Mouse (Mus musculus): ENCODE data around the gene Npb. TPM values are rescaled to one million over a fixed set of nuclear protein-coding genes. Genes with fewer than 3 reads are reported as not detected.
"Not testable (repeated sequence)": the region's sequence is repeated elsewhere in the genome, so short reads cannot be mapped to it uniquely, and the experiment has no call there.

Gene Npb
- total RNA-seq (2021) = not detected
- long read RNA-seq, experiment 1 = 0 reads
- long read RNA-seq, experiment 2 = 0 reads

- peak in 1 of 2 experiments; percentile 3 for DNase-seq
These were observed at the start of gene Npb for GRCm38 (mm10) chr11:120608241-120609034. Gene Npb (plus strand): TSS chr11:120608477.

- DNase-seq = not testable (repeated sequence)
These were observed 49.4 kb upstream of the Npb start for GRCm38 (mm10) chr11:120558843-120559242.

DNA sequence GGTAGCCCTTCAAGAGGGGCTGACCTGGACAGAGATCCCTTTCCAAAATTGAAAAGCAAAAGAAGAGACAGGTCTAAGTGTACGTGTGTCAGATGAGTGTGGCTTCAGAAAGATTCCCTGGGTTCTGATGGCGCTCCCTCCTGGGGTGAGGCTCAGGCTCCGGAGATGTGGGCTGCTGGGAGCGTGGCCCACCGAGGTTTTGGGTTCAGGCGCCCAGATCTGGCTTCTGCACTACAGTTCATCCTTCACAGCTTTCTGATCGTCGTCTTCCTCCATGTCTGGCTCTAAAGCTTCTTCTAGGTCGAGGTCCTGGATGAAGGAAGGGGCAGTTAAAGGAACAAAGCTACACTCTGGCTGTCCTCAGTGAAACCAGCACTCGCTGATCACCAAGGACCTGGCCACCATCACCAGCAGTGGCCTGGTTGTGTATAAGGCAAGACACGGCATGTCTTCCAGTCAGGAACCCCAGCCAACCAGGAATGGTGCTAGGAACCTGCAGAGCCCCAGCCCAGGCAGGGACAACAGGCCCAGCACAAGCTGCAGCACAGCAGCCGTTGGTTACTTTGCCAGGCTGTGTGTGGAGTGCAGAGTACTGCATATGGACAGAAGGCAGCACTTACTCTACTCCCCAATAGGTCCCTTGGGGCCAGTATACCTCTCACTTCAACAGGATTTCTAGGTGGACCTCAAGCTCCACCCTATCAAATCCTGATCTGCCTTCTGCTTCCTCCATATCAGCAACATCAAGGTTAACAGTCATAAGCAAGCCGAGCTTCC is 47.1 kb upstream of the Npb start:
- no peak for DNase-seq

GRCm38 (mm10) chr11:120562949-120563348 is 45.3 kb upstream of the Npb start:
- DNase-seq = no peak

- DNase-seq = no peak
These were observed 43.2 kb upstream of the Npb start for GRCm38 (mm10) chr11:120565114-120565513.

DNA sequence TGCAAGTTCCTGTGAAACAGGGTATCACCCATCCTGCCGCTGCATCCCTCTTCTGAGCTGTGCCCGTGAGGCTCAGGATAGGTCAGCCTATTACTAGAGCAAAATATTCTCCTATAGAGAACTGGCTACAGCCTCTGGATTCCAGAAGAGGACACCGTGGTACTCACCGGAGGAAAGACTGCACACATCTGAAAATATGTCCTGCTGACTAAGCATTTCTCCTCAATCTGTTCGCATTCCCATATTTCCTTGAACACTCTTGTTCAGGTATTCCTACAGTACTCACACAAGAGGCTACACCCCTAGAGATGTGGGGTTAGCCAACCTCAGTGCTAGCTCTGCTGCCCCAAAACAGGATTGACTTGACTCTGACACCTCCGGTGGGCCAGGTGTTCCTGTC is 40.0 kb upstream of the Npb start:
- no peak for DNase-seq

- DNase-seq = no peak
These were observed 37.2 kb upstream of the Npb start for GRCm38 (mm10) chr11:120571122-120571521.

- DNase-seq = no peak
These were observed 36.4 kb upstream of the Npb start for GRCm38 (mm10) chr11:120571754-120572416.

DNA sequence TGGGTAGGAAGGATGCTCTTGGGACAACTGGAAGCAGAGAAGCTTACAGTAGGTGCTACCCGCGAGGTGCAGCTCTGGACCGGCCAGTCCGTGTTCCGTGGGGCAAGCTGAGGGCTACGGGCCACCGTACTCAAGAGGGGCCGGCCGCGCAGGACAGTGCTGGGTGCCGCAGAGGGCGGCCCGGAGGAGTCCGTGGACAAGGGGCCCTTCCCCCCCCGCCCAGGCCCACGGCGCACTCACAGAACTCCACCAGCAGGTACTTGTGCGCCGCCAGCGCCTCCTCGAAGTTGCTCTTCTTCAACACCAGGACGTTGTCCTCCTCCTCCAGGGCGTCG is 35.9 kb upstream of the Npb start:
- no peak for DNase-seq

DNA sequence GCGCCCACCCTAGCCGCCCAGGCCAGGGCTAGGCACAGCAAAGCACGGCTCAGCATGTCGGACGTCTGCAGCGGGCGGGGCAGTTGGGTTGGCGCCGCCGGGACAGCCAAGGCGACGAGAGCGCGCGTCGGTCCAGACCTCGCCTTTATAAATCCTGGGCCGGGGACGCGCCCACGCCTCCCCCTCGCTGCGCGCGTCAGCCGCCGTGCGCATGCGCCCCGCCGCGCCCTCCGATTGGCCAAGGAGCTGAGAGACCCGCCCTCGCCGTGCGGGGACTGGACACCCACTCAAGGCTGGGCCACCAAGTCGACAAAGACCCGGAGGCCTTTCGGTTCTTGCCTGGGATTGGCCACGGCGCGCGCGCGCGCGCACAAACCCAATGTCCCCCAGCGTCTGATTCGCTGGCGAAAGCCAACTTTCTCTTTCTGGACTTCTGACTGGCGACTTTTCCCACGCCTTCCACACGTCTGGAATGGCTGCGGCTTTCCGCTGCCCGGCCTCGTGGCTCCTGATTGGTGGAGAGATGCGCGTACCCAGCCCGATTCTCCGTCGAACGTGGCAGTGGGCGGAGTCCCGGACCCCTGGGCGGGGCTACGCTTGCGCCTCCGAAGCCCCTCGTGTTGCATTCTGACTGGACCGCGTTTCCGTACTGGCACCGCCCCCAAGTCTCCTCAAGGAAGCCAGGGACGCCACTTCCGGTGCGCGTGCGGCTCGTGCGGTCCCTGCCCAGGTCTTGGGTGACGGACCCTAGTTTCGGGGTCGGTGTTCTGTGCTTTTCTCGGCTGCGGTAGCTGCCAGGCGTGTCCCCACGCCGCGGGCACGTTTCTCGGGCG is 35.3 kb upstream of the Npb start, which contains the start of gene P4hb:
P4hb (minus strand) TSS at position 502 of the 833 bp plus-strand sequence.
- DNase-seq = peak; percentile 99 to 100

DNA sequence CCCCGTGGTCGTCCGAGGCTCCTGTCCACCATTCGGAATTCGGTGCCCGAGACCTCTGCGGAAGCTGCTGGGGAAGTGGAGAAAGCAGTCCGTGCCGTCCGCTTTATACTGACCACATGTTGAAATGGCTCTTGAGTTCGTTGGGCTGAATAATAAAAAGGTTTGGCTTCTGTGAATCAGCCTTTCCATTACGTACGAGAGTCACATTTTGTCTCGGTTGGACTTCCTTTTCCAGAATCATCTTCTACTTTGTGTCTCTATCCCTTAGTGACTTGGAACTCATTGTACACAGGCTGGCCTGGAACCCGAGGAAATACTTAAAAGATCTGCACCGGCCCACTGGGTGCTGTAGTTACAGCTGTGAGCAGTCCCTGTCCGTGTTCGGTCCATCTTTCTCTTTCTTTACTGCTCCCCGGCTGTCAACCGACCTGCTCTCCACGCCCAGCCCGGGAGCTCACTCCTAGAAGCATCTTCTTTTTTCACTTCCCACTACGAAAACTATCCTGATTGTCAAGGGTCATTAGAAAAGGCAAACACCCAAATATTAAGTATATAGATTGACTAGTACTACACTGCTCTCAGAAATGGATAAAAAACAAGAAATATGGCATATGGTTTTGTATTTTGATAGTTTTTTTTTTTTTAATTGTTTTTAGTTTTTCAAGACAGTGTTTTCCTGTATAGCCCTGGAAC is 34.5 kb upstream of the Npb start:
- no peak for DNase-seq

GRCm38 (mm10) chr11:120574278-120574600 is 34.0 kb upstream of the Npb start:
- no peak for DNase-seq

DNA sequence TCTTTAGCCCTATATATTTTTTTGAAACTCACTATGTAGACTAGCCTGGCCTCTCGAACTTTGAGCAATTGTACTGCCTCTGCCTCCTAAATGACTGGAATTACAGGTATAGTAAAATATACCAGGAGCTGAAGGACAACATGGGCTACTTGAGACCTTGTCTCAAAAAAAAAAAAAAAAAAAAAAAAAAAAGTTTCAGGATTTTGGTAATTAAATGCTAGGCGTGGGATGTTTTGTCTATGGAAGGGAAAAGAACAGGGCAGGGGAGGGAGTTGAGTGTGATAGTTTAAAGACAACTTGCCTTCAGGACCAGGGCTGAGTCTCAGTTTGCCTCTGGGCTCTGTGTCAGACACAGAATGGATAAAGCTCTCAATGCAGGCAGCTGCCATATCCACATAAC is 33.2 kb upstream of the Npb start:
- no peak for DNase-seq

- DNase-seq = no peak
These were observed 32.3 kb upstream of the Npb start for GRCm38 (mm10) chr11:120575940-120576339.

- no peak for DNase-seq
These were observed 31.8 kb upstream of the Npb start for GRCm38 (mm10) chr11:120576365-120576981.

DNA sequence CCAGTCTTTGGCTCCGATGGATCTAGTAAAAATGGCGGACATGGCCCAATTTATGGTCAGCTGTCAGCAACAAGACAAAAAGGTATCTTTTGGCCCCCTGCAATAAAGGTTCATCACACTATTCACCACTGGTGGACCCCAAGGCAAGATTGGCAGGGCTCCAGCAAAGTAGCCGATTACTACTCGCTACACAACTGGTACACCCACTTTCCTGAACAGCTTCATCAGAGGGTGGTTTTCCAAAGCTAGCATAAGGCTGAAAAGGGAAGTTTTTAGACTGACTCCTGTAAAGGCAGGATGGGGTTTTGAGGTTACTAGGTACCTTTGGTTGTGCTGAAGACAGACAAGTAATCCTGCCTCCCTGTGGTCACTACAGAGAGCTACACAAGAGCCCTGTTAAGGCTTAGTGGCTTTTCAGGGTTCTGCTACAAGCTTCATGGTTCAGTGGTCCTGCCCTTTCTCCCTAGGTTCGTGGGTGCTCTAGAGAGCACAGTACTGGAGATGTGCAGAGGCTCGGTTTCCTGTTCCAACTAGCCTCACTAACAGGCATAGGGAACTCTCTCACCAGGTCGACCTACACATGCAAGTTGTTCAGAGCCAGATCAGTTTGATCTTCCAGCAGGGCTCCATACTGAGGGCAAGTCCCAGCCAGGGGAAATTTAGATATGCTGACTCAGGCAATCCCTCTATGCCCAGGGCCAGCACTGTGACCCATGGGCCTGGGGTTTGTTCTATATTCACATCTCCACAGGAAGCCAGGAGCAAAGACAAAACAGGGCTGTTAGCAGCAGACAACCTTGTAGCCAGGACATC is 30.9 kb upstream of the Npb start:
- peak; percentile 3 to 49 for DNase-seq

- peak in 1 of 2 experiments; percentile 6 for DNase-seq
These were observed 30.1 kb upstream of the Npb start for GRCm38 (mm10) chr11:120578024-120578693.

DNA sequence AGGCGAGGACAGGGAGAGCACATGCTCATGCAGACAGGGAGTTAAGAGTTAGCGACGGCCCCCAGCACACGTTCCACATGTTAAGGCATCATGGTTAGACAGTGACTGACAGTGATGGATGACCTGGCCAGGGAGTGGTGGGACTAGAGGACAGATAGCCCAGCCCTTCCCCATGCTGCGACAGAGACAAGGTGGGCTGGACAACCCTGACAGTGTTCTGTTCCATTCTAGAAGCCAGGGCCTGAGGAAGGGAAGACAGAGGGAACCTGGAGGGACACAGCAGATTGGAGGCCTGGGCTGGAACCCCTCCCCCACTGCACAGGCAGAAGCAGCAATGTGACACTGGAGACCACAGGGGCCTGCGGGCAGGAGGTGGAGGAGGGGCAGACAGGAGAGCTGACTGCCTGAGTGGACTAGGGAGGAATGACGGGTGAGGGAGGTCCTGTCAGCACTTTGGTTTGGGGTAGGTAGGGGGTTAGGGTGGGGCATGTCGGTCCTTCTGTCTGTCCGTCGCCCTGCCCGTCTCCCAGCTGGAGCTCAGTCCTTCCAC is 29.5 kb upstream of the Npb start:
- no peak for DNase-seq

Data from heart, adult 18-20 months (tissue).